Mouse (Mus musculus) spleen, postnatal 0 days (tissue): ENCODE measurements around the gene Agxt2. TPM values are rescaled to one million over a fixed set of nuclear protein-coding genes. Genes with fewer than 3 reads are reported as not detected.

ENCODE experiments used
- polyA plus RNA-seq: library from polyadenylated mRNA; unstranded; fragments of >200 nt; fragmentation: Nextera tagmentation; extraction: Ambion mirVana; gene quantifications from 2 replicates; pipeline ENCODE4 v1.2.1, GENCODE M21; 2015

Gene Agxt2
- polyA plus RNA-seq: not detected in 2 replicates

DNA sequence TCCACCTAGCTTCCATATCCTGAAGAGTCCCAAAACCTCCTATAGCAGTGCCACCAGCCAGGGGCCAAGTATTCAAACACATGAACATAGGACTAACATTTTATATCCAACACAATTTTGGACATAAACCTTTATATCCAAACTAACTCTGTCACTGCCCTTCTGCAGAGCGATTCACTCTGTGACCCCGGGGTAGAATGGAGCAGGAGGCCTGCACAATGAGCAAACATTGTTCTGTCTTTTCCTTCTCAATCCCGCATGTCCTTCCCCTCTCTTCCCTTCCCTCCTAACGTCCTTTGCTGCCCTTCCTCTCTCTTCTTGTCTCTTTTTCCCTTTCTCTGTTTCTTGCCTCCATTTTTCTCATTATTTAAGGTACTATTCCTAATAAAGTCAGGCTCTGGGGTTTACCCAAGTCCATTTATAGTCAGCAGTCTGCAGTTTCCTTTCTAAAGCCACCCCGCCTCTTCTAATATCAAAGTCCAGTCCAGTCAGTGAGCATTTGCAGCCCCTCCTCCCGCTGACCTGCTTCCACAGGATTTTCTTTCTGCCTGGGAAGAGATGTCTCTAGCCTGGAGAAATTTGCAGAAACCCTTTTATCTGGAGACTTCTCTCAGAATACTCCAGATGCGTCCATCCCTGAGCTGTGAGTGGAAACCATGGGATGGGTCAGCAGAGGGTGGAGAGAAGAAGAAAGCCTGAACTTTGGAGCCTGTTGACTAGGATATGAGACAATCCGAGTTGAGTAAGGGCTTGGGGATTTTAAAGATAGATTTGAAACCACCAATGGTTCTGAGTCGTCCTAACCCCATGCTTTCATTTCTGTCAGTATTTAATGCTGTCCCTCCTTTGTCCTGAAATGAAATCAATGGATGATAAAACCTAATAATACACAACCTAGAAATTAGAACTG is at the start of gene Agxt2:
TSS of gene Agxt2 (plus strand) at position 494 of the 910 bp plus-strand sequence.

DNA sequence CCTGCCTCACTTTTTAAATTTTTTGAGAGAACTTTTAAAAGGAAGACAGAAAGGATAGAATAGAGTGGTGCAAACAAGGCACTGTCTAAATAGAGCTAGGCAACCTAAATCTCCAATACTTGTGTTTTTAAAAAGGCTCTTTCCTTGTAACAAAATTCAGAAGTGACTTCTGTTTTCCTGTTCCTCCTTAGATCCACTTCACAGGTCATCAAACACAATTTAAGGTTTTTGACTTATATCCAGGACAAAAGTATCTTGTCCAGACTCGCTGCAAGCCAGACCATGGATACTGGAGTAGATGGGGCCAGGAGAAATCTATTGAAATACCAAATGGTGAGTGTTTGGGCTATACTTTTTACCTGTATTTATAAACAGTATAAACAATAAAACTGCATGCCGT is 33.3 kb upstream of the Agxt2 start, which contains the start of gene Gm21973:
TSS of gene Gm21973 (plus strand) at position 301 of the 400 bp plus-strand sequence.

Other genes starting within 250 kb of the Agxt2 start
- 0.11 and 0.17 TPM in 2 replicates for gene Prlr, start 181.3 kb upstream of the Agxt2 start, polyA plus RNA-seq
- gene Gm21973, start 33.2 kb upstream of the Agxt2 start, polyA plus RNA-seq: not detected in 2 replicates
- gene Dnajc21, start 112.0 kb downstream of the Agxt2 start, polyA plus RNA-seq: 9.4 and 9.5 TPM in 2 replicates
- gene Brix1, start 127.4 kb downstream of the Agxt2 start, polyA plus RNA-seq: 96.4 and 98.6 TPM in 2 replicates
- gene Rad1, start 127.5 kb downstream of the Agxt2 start, polyA plus RNA-seq: 24.8 and 25.8 TPM in 2 replicates
- not detected in 2 replicates for gene Ttc23l, start 200.1 kb downstream of the Agxt2 start, polyA plus RNA-seq